Mouse (Mus musculus): ENCODE results near the gene Ogdh.

DNA sequence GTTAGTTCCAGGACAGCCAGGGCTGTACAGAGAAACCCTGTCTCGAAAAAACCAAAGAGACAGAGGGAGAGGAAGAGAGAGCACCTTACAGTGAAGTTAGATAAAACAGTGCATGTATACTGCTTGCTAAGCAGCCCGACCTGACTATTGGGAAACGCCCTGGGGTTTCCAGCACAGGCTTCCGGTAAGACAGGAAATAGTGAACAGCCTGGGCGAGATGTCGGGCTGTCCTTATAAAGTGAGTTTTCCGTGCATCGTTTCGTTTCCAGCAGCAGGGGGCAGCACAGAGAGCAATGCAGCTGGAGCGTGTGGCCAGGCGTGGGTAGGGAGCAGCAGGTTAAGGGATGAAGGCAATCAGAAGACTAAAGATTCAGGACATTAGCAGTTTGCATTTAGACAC, 74.5 kb downstream of the Ogdh start:
- TF ChIP-seq CTCF (IDR thresholded peaks at IDR 0.05; ENCODE audit: low read depth, low read length) = peak; percentile 91
- no peak for TF ChIP-seq POLR2A (IDR thresholded peaks at IDR 0.05; ENCODE audit: extremely low read depth, insufficient read depth, low read length)
